Mouse (Mus musculus) large intestine, adult 2 months (tissue): ENCODE results near the gene Dusp3. TPM values are rescaled to one million over a fixed set of nuclear protein-coding genes. Genes with fewer than 3 reads are reported as not detected.
A peak's percentile ranks its signal among the peaks of the same experiment; 100 is the strongest.

ENCODE experiments used
- DNase-seq: peaks from one replicate; pipeline ENCODE4 v3.0.0-alpha.2; 2012; ENCODE audit warnings: low read depth, low spot score
- WGBS: fragments of 180-500 bp; shearing (Covaris S2); methylation state at CpG from one replicate; pipeline ENCODE4 v1.1.7; 2018; 5-methylcytosine and 5-hydroxymethylcytosine counted together
- polyA plus RNA-seq: library from polyadenylated mRNA; depleted of rRNA; stranded (reverse); fragments of >200 nt; gene quantifications from 2 replicates; pipeline ENCODE4 v1.2.3, GENCODE M21; 2012

The Dusp3 gene
- polyA plus RNA-seq, 1 experiment: 19.2 TPM

DNA sequence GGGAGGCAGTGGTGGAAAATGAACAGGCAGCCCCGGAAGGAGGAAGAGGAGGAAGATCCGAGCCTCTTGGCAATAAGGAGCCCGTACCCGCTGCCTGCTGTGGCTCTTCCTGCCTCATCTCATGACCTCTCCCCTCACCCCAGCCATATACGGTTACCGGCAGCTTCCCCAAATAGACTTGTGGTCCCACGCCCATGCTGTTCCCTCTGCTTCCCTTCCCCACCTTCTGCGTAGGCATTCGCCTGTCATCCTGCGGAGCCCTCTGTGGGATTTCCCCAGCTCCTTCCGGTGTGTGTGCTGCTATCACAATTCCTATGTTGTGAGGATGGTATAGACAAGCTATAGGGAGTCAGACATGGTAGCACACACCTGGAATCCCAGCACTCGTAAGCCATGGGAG is 5.0 kb downstream of the Dusp3 start:
- 74% methylated on average over 12 of the region's 12 CpGs for WGBS
- no peak for DNase-seq

DNA sequence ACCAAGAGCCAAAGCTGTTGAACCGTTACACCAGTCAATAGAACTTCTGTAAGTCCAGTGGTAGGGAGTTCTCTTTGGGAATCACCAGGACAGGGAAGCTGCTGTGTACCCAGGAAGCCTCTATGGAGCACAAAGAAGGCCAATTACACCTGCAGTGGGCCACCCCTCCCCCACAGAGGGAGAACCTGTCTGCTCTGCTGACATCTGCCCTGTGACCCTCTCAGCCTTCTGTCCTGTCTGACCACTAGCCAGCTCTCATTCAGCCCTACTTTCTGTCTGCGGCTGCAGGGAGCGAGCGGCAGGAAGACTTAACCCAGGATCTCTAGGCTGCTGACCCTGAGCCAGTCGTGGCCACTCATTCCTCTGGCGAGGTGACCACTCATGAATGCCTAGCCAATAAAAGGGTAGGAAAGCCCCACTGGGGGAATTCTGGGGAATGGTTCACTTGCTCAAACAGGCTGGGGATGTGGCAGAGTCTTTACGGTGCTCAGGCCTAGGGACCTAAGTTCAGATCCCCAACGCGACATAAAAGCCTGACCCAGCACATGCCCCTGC is 6.1 kb downstream of the Dusp3 start:
- DNase-seq: no peak

DNA sequence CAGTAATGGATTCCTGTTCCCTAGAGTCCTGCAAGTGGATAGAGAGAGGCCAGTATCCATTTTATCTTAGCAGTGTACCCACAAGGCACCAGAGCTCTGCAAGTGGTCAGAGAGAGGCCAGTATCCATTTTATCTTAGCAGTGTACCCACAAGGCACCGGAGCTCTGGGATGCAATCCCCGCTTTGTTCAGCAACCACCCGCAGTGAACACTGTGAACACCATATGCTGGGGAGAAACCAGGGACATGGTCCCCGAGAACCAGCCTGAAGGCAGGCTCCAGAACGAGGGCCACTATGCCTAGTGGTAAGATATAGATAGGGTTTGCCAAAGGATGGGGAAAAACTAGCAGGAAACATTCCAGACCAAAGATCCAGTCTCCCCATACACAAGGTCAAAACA is 7.7 kb downstream of the Dusp3 start:
- 95% methylated on average over 5 of the region's 5 CpGs for WGBS
- no peak for DNase-seq

More for the DNA sequence above, 6.1 kb downstream of the Dusp3 start:
- WGBS: 86% methylated on average over 9 of the region's 9 CpGs

DNA sequence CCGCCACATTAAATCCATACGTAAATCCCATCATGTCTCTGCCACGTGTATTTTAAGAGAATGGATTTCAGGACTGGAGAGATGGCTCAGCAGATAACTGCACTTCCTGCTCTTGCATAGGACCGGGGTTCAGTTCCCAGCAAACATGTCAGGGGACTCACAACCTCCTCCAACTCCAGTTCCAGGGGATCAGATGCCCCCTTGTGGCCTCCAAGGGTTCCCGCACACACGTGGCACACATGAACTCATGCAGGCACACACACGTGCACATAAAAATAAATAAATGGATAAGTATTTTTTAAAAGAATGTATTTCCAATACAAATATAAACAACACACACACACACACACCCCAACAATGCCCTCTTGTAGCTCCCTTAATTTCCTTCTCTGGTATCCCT is 9.9 kb downstream of the Dusp3 start:
- 95% methylated on average over 7 of the region's 7 CpGs for WGBS
- no peak for DNase-seq

DNA sequence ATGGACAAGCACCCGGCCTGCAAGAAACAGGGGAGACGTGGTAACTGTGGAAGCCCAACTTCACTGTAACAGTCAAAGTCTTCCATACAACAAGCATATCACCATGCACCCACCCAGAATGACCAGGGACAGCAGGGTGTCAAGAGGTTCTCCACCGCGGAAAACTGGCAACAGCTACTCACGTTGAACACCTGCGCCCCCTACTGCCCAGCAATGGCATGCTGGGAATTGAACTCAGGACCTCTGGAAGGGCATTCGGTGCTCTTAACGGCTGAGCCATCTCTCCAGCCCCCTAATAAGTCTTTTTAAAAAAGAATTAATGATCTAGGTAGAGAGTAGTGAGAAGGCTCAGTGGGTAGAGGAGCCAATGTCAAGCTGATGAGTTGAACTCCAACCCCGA is 11.9 kb downstream of the Dusp3 start:
- WGBS: 60% methylated on average over 9 of the region's 9 CpGs
- no peak for DNase-seq

DNA sequence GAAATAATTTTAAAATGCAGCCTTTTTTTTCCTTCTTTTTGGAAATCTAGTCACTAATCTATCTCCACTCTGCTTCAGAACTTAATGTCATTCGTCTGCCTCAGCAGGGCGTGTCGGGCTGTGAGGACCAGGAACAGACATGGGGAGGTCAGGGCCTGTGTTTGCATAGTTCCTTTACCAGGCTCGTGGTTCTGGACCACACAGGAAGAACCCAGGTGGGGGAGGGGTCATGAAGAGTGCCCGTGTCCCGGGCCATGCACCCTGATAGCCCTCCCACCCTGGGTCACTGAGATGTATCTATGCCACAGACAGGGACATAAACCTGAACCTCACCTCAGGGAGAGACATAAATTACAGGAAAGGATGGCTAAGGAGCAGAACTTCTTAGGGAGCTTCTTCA is 12.6 kb downstream of the Dusp3 start:
- WGBS: 53% methylated on average over 6 of the region's 6 CpGs
- no peak for DNase-seq

DNA sequence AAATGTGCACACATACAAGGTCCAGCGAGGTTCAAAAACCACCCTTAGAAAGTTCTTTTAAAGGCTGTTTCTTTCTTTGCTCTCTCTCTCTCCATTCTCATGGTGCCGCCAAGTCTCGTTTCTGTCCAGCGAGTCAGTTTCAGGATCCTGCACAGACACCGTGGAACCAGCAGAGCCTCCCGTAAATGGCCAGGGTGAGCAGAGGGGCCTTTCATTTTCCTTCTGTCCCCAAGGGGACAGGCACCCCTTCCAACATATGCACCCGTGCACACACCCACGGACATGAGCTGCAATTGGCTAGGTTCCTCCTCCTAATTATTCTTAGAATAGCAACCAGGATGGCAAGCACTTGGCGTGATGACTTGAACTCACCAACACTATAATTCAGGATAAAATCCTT is 13.3 kb downstream of the Dusp3 start:
- 68% methylated on average over 9 of the region's 9 CpGs for WGBS

DNA sequence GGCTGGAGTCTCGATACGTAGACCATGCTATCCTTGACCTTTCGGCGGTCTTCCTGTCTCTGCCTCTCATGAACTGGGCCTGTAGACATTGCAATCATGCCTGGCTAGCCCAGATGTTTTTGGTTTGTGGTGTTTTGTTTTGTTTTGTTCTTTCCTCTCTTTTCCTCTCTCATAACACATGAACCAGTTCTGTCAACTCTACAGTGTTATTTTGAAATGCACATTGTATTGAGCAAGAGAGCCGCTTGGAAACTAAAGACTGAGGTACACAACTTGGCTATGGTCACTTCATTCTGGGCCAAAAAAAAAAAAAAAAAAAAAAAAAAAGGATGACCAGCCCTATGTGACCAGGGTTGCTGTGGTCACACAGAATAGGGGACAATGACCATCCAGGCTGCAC is 14.2 kb downstream of the Dusp3 start:
- no peak for DNase-seq
- 92% methylated on average over 5 of the region's 5 CpGs for WGBS

More for the DNA sequence above, 13.3 kb downstream of the Dusp3 start:
- no peak for DNase-seq

DNA sequence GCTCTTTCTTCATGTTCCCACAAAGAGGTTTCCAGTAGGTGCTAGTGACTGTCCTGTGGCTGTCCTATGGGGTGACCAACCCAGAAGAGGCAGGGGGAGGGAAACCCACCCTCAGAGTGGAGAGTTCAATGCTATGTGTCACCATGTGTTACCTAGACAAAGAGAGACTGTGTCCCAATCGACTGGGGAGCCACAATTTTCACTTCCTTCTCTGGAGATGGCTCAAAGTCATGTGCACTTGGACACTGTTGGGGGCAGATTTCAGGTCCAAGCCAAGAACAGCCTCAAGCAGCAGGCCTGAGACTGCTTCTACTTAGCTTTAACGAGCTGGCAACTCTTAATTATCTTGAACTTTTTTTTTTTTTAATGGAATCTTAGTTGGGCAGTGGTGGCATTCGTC is 14.7 kb downstream of the Dusp3 start:
- 73% methylated on average over 3 of the region's 3 CpGs for WGBS
- DNase-seq: no peak

DNA sequence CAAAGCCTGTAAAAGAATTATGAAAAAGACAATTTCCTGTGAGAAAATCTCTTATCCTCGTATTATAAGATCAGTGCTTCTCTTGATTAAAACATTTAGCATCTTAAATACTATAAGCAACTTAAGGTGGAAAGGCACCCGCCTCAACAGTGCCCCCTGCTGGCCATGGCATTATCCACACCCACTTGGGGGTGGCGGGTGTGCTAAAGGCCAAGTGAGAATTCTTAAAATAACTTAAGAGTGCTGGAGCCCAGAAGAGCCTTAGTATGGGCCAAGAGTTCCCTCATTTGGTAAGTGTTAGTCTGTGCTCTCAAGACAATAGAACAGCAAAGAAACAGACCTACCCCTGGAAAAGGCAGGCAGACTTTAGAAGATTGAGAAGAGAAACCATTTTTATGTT is 15.4 kb downstream of the Dusp3 start:
- 32% methylated on average over 3 of the region's 3 CpGs for WGBS
- no peak for DNase-seq

DNA sequence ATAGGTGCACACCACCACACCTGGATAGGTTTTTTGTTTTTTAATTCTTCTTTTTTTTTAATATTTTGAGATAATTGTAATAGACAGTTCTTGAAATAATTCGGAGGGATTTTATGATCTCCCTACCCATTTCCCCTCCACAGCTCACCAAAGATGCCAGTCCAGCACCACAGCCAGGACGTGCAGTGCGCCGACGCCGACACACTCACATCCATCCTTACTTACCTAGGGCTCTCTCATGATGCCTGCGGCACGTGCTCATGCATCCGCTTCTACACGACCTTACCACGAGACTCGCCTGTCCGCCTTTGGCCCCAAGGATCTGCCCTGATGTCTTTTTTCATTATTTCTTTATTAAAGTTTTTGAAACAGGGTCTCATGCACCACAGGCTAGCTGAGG is 17.0 kb downstream of the Dusp3 start:
- DNase-seq: no peak
- WGBS: 83% methylated on average over 13 of the region's 13 CpGs

DNA sequence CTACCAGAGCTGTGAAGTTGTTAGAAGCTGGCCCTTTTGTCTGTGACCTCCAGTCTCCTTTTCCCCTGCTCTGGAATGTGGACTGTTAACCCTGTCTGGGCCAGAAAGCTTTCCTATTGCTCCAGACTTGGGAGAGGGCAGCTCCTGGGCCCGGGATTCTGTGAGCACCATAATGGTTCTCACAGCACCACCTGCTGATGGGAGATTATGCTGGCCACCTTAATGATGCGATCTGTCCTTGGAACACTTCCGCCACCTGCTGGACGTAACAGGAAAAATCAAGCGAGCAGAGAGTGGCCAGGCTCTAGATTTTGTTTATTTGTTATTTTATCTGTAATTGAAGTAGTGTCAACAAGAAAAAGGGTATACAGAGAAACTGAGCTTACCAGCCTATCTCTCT is 18.0 kb downstream of the Dusp3 start:
- peak; percentile 69 for DNase-seq
- 0% methylated on average over 5 of the region's 5 CpGs for WGBS

DNA sequence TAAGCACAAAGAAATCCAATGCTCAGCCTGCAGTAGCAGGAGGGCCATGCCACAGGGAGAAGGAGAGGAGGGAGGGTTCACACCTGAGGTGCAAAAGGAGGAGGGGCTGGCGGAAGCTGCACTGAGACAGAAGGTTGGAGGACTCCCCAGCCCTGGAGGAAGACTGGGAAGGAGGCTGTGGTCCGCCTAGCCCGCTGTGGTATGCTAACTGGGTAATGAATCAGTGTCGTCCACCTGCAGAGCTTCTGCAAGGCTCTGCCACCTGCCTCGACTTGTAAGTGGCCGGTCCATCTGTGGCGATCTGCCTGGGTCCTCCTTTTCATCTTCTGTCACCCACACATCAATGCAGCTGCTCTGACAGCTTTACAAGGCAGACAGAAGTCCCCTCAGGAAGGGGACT is 18.5 kb downstream of the Dusp3 start:
- WGBS: 51% methylated on average over 7 of the region's 7 CpGs
- no peak for DNase-seq

DNA sequence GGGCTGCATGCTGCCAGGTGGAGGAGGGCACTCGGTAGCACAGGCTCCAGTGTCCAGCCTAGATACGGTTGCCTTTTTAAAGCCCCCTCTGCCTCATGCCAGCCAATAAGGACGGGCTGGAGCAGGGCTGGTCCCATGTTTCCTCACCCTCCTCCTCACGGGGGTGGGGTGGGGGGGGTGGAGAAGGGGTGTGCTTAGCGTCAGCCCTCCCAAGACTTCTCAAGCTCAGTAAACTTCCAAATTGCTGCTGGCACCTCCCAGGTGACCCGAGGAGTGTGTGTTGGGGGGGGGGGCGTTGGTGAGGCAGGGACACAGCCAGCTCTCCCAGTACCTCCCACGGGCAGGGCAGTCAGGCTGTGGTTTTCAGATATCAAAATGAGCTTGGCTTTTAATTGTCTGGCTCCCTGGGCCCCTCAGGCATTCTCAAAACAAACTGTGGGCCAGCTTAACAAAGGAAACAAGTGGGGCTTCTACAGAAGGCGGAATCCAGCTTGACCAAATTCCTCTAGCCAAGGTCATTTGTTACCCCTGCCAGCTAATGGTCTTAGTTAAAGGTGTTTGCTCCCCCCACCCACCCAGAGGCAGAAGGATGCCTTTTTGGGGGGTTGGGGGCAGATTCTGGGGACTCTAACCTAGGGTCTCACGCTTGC is 19.7 kb downstream of the Dusp3 start, which contains the start of gene Sost:
TSS of gene Sost (minus strand) at position 51 of the 650 bp plus-strand sequence.
- no peak for DNase-seq
- WGBS: 48% methylated on average over 10 of the region's 10 CpGs

DNA sequence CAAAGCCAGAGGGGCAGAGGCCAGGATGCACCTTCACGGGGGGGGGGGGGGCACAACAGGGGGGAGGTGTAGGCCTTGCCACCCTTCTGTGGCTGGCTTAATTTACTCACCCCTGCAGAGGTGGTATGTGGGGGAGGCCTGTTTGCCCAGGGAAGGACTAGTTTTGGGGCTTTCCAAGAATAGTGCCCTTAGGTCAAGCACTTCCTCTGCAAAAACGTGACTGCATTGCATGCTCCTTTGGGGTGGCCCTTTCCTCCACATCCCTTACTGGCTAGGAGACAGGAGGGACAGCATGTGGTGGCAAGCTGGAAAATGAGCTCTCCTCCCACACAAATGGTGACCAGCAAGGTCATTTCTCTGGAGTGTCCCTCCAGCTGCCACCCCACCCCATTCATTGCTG is 21.3 kb downstream of the Dusp3 start:
- DNase-seq: no peak
- WGBS: 15% methylated on average over 2 of the region's 2 CpGs

DNA sequence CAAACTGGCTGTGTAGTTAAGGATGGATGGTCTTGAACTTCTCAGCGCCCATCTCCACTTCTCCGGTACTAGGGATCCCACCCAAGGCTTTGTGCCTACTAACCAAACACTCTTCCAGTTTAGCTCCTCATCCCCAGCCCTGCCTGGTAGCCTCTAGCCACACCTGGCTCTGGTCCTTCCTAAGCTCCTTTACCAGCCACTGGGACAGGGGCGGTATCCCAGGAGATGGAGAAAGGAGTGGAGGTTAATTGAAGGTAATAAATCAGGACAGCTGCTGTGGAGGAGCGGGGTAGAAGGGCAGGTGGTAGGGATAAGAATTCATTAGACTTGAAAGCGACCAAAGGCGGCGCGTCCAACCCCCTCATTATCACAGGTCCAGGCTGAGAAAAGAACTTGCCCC is 22.2 kb downstream of the Dusp3 start:
- no peak for DNase-seq
- 12% methylated on average over 8 of the region's 8 CpGs for WGBS

DNA sequence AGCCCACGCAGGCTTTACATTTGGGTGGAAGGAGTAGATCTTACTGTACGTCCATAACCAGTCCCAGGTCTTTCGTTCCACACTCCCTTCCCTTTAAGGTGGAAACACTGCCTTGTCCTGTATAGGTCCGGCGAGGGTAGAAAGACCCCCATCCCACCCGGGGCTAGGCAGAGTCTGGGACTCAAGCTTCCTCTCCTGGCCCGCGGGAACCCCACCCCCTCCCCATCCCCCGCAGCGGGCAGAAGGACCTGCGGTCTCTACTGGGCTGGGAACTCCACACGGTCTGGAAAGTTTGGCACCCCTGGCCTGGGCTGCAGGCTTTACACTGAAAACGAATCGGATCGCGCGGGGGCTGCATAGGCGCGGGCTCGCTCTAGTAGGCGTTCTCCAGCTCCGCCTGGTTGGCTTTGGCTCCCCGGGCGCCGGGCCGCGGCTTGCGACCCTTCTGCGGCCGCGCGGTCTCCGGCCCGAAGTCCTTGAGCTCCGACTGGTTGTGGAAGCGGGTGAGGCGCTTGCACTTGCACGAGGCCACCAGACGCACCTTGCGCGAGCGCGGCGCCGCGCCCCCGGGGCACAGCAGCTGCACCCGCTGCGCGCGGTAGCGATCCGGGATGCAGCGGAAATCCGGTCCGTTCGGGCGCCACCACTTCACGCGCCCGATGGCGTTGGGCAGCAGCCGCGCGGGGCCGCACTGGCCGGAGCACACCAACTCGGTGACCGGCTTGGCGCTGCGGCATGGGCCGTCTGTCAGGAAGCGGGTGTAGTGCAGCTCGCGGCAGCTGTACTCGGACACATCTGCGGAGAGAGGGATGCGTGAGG is 23.1 kb downstream of the Dusp3 start:
- WGBS: under 1% methylated on average over 78 of the region's 78 CpGs
- DNase-seq: no peak

DNA sequence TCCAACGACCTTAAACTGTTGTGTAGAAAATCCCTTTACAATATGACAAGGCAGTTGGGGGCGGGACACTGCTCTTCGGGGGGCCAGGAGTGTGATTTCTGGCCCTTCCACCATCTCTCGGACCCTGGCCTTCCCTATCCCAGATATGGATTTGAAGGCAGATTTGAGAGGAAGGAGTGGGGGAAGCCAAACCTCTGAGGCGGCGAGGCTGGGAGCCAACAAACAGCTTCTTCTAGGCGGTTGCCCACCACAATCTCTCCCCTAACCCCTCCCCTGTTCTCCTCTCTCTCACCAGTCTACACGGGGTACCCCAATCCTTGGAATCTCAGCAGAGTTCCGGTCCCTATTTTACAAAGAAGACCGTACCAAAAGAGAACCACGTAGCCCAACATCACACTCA is 23.8 kb downstream of the Dusp3 start:
- WGBS: 8% methylated on average over 11 of the region's 11 CpGs

DNA sequence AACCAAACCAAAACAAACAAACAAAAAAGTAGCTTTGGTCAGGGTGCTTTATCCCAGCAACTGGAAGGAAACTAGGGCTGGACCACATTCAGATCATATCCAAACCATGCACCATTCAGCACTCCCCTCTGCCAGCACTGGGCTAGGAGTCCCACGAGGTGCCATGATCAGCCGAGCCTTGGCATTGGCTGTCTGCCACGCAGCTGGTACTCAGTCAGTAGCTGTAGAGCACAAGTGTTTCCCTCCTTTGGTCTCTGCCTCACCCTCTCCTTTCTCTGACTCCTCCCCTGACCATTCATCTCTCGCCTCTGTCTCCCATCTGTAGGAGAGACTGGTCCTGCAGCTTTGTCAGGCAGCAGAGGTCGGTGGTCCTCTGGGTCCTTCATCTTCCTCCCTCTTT is 29.3 kb downstream of the Dusp3 start:
- DNase-seq: no peak
- WGBS: 38% methylated on average over 5 of the region's 5 CpGs

More for the DNA sequence above, 23.8 kb downstream of the Dusp3 start:
- no peak for DNase-seq

DNA sequence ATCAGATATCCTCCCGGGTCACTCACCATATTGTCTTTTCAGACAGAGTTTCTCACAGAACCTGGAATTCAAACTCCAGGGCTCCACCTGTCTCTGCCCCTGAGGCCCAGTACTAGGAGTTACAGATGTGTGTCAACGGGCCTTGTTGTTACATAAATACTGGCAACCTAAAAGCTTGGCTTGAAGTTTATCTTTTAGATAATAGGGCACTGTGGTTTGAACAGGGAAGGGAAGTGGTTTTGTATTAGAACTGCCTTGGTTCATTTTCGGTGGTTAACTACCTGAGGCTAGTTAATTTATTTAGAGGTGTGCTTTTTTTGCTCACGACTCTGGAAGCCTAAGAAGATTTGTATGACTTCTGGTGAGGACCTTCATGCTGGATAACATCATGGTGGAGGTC is 33.4 kb downstream of the Dusp3 start:
- DNase-seq: no peak

More for the DNA sequence above, 33.4 kb downstream of the Dusp3 start:
- WGBS: 42% methylated on average over 4 of the region's 4 CpGs
